Mouse (Mus musculus) forebrain, postnatal 0 days (tissue): ENCODE results near the gene Ipp. TPM values are rescaled to one million over a fixed set of nuclear protein-coding genes. Genes with fewer than 3 reads are reported as not detected.
A peak's percentile ranks its signal among the peaks of the same experiment; 100 is the strongest.

Experiments used
- ATAC-seq: fragments of 200-750 bp; cut with Nextera tagmentation; 2 replicates; pipeline ENCODE4 v1.8.0; 2017; ENCODE audit warnings: mild to moderate bottlenecking, moderate library complexity
- DNase-seq: peaks from one replicate; pipeline ENCODE4 v3.0.0-alpha.2; 2015
- H3K27ac ChIP-seq: fragments of 300-500 bp; sonication (generic); 2 replicates; pipeline ENCODE4 v1.5.1; 2014; ENCODE audit warnings: low read depth, mild to moderate bottlenecking, antibody characterized with exemption, low read length, moderate library complexity, mixed read lengths
- H3K27me3 ChIP-seq: fragments of 300-500 bp; sonication (generic); 2 replicates; pipeline ENCODE4 v1.6.1; 2014; ENCODE audit warnings: mild to moderate bottlenecking, low read length, mixed read lengths; ENCODE audit not compliant: insufficient read depth
- H3K36me3 ChIP-seq: fragments of 300-500 bp; sonication (generic); 2 replicates; pipeline ENCODE4 v1.6.1; 2014; ENCODE audit warnings: mild to moderate bottlenecking, moderate library complexity; ENCODE audit not compliant: insufficient read depth
- H3K4me1 ChIP-seq: fragments of 300-500 bp; sonication (generic); 2 replicates; pipeline ENCODE4 v1.6.1; 2014; ENCODE audit warnings: antibody characterized with exemption; ENCODE audit not compliant: insufficient read depth
- H3K4me2 ChIP-seq: fragments of 300-500 bp; sonication (generic); 2 replicates; pipeline ENCODE4 v1.6.1; 2014; ENCODE audit warnings: low read depth, mild to moderate bottlenecking, moderate library complexity
- H3K4me3 ChIP-seq: fragments of 300-500 bp; sonication (generic); 2 replicates; pipeline ENCODE4 v1.5.1; 2014; ENCODE audit warnings: low read depth, low read length, mixed read lengths
- H3K9ac ChIP-seq: fragments of 300-500 bp; sonication (generic); 2 replicates; pipeline ENCODE4 v1.6.1; 2014; ENCODE audit warnings: mild to moderate bottlenecking
- H3K9me3 ChIP-seq: fragments of 300-500 bp; sonication (generic); 2 replicates; pipeline ENCODE4 v1.6.1; 2016; ENCODE audit warnings: low read length
- CTCF ChIP-seq: sonication (generic); IDR thresholded peaks from 2 replicates; pipeline ENCODE4 v1.5.1; 2016; ENCODE audit warnings: antibody characterized with exemption, control low read depth, low read depth
- WGBS: fragments of 180-500 bp; shearing (Covaris S2); extraction: QIAGEN DNeasy Blood & Tissue Kit; methylation state at CpG from one replicate; pipeline ENCODE4 v1.1.7; 2014; 5-methylcytosine and 5-hydroxymethylcytosine counted together
- polyA plus RNA-seq: library from polyadenylated mRNA; unstranded; fragments of >200 nt; fragmentation: Nextera tagmentation; extraction: Ambion mirVana; gene quantifications from 2 replicates; pipeline ENCODE4 v1.2.1, GENCODE M21; 2015
- total RNA-seq: library from RNA; depleted of rRNA; stranded (reverse); fragments of >200 nt; gene quantifications from 2 replicates; pipeline ENCODE4 v1.2.3, GENCODE M21; 2014; rRNA removed

Gene Ipp
- total and polyA plus RNA-seq, 2 experiments from 2014 or later: 8.4 to 12.4 TPM

DNA sequence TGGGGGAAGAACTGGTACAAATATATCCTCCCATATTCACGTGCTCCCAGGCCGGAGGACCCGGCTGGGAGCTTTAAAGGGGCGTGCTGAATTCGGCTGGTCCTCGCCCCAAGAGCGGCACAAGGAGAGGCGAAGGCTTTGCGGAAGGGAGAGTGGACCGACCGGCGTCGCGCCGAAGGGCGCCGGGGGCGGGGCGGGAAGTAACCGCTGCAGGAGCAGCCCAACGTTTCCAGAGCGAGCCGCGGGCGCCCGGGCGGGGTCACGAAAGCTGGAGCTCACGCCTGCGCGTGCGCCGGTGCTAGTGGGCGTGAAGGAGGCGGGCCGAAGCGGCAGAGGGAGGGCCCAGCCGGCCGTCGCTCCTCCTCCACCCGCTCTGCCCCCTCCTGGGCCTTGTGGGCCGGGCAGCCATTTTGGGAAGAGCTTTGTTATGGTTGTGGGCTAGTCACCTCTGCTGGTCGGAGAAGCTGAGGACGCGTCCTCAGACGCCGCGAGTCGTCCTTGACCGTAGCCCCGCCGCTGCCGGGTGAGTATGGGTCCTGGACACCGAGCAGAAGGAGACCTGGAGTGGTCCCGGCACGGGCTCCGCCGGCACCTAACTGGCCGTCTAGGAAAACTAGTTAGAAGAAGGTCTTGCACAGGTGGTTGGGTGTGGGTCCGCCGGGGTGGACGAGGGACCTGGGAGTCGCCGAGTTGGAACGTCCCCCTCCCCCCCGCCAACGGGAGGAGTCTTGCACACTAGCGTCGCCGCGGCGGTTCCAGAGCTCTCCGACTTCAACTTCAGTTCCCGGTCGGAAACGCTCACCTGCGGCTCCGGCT, 50.2 kb downstream of the Ipp start, which contains the start of gene Gpbp1l1:
Gpbp1l1 (plus strand) TSS at position 353 of the 816 bp plus-strand sequence.
- H3K4me3 ChIP-seq: peak within 1 kb of the TSS; percentile 79
- peak; percentile 98 for DNase-seq
- TF ChIP-seq CTCF: peak; percentile 53

DNA sequence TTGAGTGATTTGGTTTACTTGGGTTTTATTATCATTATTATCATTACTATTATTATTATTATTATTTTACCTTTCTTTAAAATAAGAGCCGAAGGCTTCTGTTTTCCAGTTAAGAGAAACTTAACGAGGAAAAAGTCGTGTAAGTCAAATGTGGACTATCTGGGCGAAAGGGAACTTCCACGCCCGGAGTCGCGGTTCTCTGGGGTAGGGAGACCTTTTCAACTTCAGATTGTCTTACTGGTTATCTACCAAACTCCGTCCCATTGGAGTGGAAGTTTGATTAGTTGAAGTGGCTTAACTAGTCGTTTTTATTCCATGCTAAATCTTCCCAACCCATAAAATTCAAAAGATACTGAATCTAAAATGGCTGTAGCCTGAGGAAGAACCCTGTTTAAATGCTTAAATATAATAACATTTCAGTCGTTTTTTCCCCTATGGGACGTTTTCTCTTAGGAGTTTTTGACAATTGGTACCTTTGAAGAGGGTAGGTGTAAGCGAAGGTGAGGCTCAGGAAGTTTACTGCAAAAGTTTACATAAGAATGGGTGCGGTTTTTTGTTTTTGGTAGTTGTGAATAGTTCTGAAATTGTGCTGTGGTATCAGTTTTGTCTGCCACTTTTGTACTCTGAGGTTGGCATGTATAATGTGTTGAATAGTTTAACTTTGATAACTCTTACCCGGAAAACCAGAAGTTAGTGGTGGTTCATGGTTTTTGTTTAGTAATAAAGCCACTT, 51.0 kb downstream of the Ipp start:
- Histone ChIP-seq H3K36me3 (peaks cover 6% of the 10 kb centered on the region; the same call in 1 of the 2 replicates), H3K9me3 (no peaks in the 10 kb centered on the region), H3K27me3 (no peaks in the 10 kb centered on the region), H3K4me1 (peaks cover 12% of the 10 kb centered on the region), H3K4me2 (peak overlapping the region; percentile 71), H3K4me3 (peak overlapping the region; percentile 79), H3K9ac (peak overlapping the region; percentile 86), H3K27ac (no peak overlapping the region)
- DNase-seq: peak; percentile 4
- no peak for ATAC-seq
- no peak for TF ChIP-seq CTCF
- 5% methylated on average over 15 of the region's 15 CpGs for WGBS

More for the DNA sequence above, 50.2 kb downstream of the Ipp start, which contains the start of gene Gpbp1l1:
- Histone ChIP-seq H3K4me2 (peak within 1 kb of the TSS; percentile 71), H3K9ac (peak within 1 kb of the TSS; percentile 86), H3K27ac (peak within 1 kb of the TSS; percentile 94), H3K4me1 (peaks cover 12% of the 10 kb centered on the region), H3K9me3 (no peaks in the 10 kb centered on the region), H3K36me3 (peaks cover 9% of the 10 kb centered on the region; the same call in 1 of the 2 replicates), H3K27me3 (no peaks in the 10 kb centered on the region)
- ATAC-seq: peak; percentile 97
- 2% methylated on average over 78 of the region's 78 CpGs for WGBS

Other genes with a start within 250 kb of the Ipp start
- 73.6 and 95.1 TPM in 2 replicates for gene Mast2, start 43.4 kb upstream of the Ipp start, total RNA-seq
- 25.7 and 36.2 TPM in 2 replicates for gene Mast2, start 43.4 kb upstream of the Ipp start, polyA plus RNA-seq
- 9.1 and 12.9 TPM in 2 replicates for gene Tmem69, start 48.4 kb downstream of the Ipp start, total RNA-seq
- gene Tmem69, start 48.4 kb downstream of the Ipp start, polyA plus RNA-seq: 19.3 and 19.9 TPM in 2 replicates
- gene Gpbp1l1, start 50.1 kb downstream of the Ipp start, total RNA-seq: 39.6 and 47.5 TPM in 2 replicates
- gene Gpbp1l1, start 50.1 kb downstream of the Ipp start, polyA plus RNA-seq: 10.9 and 14.7 TPM in 2 replicates
- gene Ccdc17, start 89.1 kb downstream of the Ipp start, total RNA-seq: 2.8 and 5.7 TPM in 2 replicates
- 3.3 and 3.9 TPM in 2 replicates for gene Ccdc17, start 89.1 kb downstream of the Ipp start, polyA plus RNA-seq
- 93.3 and 100 TPM in 2 replicates for gene Nasp, start 120.4 kb downstream of the Ipp start, total RNA-seq
- 77.7 and 82.3 TPM in 2 replicates for gene Nasp, start 120.4 kb downstream of the Ipp start, polyA plus RNA-seq
- 596 and 675 TPM in 2 replicates for gene Akr1a1, start 144.1 kb downstream of the Ipp start, total RNA-seq
- 908 and 1,057 TPM in 2 replicates for gene Akr1a1, start 144.1 kb downstream of the Ipp start, polyA plus RNA-seq
- gene Prdx1, start 178.0 kb downstream of the Ipp start, total RNA-seq: 204 and 235 TPM in 2 replicates
- 593 and 661 TPM in 2 replicates for gene Prdx1, start 178.0 kb downstream of the Ipp start, polyA plus RNA-seq
- 19.6 and 23.0 TPM in 2 replicates for gene Mmachc, start 200.9 kb downstream of the Ipp start, total RNA-seq
- gene Mmachc, start 200.9 kb downstream of the Ipp start, polyA plus RNA-seq: 16.4 and 21.9 TPM in 2 replicates
- 13.2 and 15.2 TPM in 2 replicates for gene Ccdc163, start 201.0 kb downstream of the Ipp start, total RNA-seq
- gene Ccdc163, start 201.0 kb downstream of the Ipp start, polyA plus RNA-seq: 5.3 and 5.7 TPM in 2 replicates
- 2.6 and 2.9 TPM in 2 replicates for gene Tesk2, start 213.4 kb downstream of the Ipp start, total RNA-seq
- gene Tesk2, start 213.4 kb downstream of the Ipp start, polyA plus RNA-seq: 1.2 and 1.9 TPM in 2 replicates